Mouse (Mus musculus) stomach, postnatal 0 days (tissue): Measurements from ENCODE around the gene Ttc4.

Experiments
- CTCF ChIP-seq: IDR thresholded peaks from 2 replicates; pipeline ENCODE4 v1.5.1; 2016; ENCODE audit warnings: antibody characterized with exemption, low read depth, mild to moderate bottlenecking, moderate library complexity
- EP300 ChIP-seq: optimal IDR thresholded peaks from 2 replicates; pipeline ENCODE3; 2016; ENCODE audit warnings: antibody characterized with exemption

DNA sequence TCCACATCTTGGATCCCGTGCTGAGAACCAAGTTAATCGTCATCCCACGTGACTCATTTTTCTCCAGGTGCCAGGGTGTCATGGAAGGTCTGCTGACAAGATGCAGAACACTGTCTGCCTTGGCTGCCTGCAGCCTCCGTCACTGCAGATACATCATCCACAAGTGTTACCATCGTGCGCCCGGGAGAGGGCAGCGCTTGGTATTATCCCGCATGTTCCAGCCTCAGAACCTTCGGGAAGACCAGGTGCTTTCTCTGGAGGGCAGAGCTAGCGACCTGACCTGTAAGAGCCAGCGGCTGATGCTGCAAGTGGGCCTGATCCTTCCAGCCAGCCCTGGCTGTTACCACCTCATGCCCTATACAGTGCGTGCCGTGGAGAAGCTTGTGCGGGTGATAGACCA is 25.7 kb downstream of the Ttc4 start:
- TF ChIP-seq CTCF = no peak
- no peak for TF ChIP-seq EP300
